Mouse (Mus musculus): ENCODE data around the gene Dennd6b.

- TF ChIP-seq CTCF (IDR thresholded peaks at IDR 0.05; ENCODE audit: extremely low read depth, insufficient read depth, low read length): no peak
- no peak for TF ChIP-seq POLR2A (IDR thresholded peaks at IDR 0.05; ENCODE audit: extremely low read depth, insufficient read depth, low read length)
Measured at GRCm38 (mm10) chr15:89150041-89150390, 46.3 kb downstream of the Dennd6b start.
